Mouse (Mus musculus) lung, embryonic 16.5 days (tissue): ENCODE results near the gene Ccl2. TPM values are rescaled to one million over a fixed set of nuclear protein-coding genes. Genes with fewer than 3 reads are reported as not detected.

Source experiments
- ATAC-seq: fragments of 200-750 bp; cut with Nextera tagmentation; 2 replicates; pipeline ENCODE4 v1.8.0; 2017; ENCODE audit warnings: low read depth, mild to moderate bottlenecking, moderate library complexity
- H3K27ac ChIP-seq: fragments of 300-500 bp; sonication (generic); 2 replicates; pipeline ENCODE4 v1.5.1; 2014; ENCODE audit warnings: mild to moderate bottlenecking, control low read depth, low read length
- H3K27me3 ChIP-seq: fragments of 300-500 bp; sonication (generic); 2 replicates; pipeline ENCODE4 v1.6.1; 2014; ENCODE audit warnings: low read depth, low read length, mixed read lengths; ENCODE audit not compliant: control insufficient read depth, insufficient read depth
- H3K36me3 ChIP-seq: fragments of 300-500 bp; sonication (generic); 2 replicates; pipeline ENCODE4 v1.6.1; 2014; ENCODE audit warnings: low read length; ENCODE audit not compliant: control insufficient read depth, insufficient read depth
- H3K4me1 ChIP-seq: fragments of 300-500 bp; sonication (generic); replicated peaks from 2 replicates; pipeline ENCODE4 v1.6.1; 2014; ENCODE audit warnings: low read length, mixed read lengths; ENCODE audit not compliant: control insufficient read depth, insufficient read depth
- H3K4me2 ChIP-seq: fragments of 300-500 bp; sonication (generic); 2 replicates; pipeline ENCODE4 v1.6.1; 2014; ENCODE audit warnings: low read depth, low read length, control low read depth
- H3K4me3 ChIP-seq: fragments of 300-500 bp; sonication (generic); 2 replicates; pipeline ENCODE4 v1.5.1; 2014; ENCODE audit warnings: mild to moderate bottlenecking, low read length, control low read depth
- H3K9ac ChIP-seq: fragments of 300-500 bp; sonication (generic); 2 replicates; pipeline ENCODE4 v1.6.1; 2014; ENCODE audit warnings: low read length, control low read depth
- H3K9me3 ChIP-seq: fragments of 300-500 bp; sonication (generic); 2 replicates; pipeline ENCODE4 v1.6.1; 2016; ENCODE audit warnings: low read length; ENCODE audit not compliant: control insufficient read depth
- WGBS: fragments of 180-500 bp; shearing (Covaris S2); extraction: QIAGEN DNeasy Blood & Tissue Kit; methylation state at CpG from one replicate; pipeline ENCODE4 v1.1.7; 2014; 5-methylcytosine and 5-hydroxymethylcytosine counted together
- polyA plus RNA-seq: library from polyadenylated mRNA; unstranded; fragments of >200 nt; fragmentation: Nextera tagmentation; extraction: Ambion mirVana; gene quantifications from 2 replicates; pipeline ENCODE4 v1.2.1, GENCODE M21; 2015

Ccl2 gene
- polyA plus RNA-seq, 1 experiment from 2014 or later, result 21.9 TPM

- H3K4me3 ChIP-seq, result no peak overlapping the region
- H3K36me3 ChIP-seq, result no peaks in the 10 kb centered on the region
- ATAC-seq, result no peak
- no peak overlapping the region for H3K9ac ChIP-seq
- no peak overlapping the region for H3K4me2 ChIP-seq
- no peaks in the 10 kb centered on the region for H3K27me3 ChIP-seq
- 87% methylated on average over 2 of the region's 2 CpGs for WGBS
- peaks cover 16% of the 10 kb centered on the region for H3K4me1 ChIP-seq
- H3K9me3 ChIP-seq, result no peaks in the 10 kb centered on the region
- no peak overlapping the region for H3K27ac ChIP-seq
Measured at GRCm38 (mm10) chr11:82030171-82030570, 5.2 kb upstream of the Ccl2 start.

- Histone ChIP-seq H3K9me3 (no peaks in the 10 kb centered on the region), H3K9ac (no peak overlapping the region), H3K4me1 (peaks cover 19% of the 10 kb centered on the region), H3K4me3 (no peak overlapping the region), H3K27ac (peak overlapping the region; percentile 78), H3K36me3 (no peaks in the 10 kb centered on the region), H3K4me2 (no peak overlapping the region), H3K27me3 (no peaks in the 10 kb centered on the region)
- ATAC-seq, result no peak
Measured at GRCm38 (mm10) chr11:82032136-82032535, 3.2 kb upstream of the Ccl2 start.

GRCm38 (mm10) chr11:82032678-82033344, 2.6 kb upstream of the Ccl2 start:
- Histone ChIP-seq H3K27me3 (no peaks in the 10 kb centered on the region), H3K9me3 (no peaks in the 10 kb centered on the region), H3K36me3 (no peaks in the 10 kb centered on the region), H3K4me3 (no peak overlapping the region), H3K9ac (no peak overlapping the region), H3K27ac (peak overlapping the region; percentile 82), H3K4me1 (peaks cover 19% of the 10 kb centered on the region), H3K4me2 (no peak overlapping the region; the same call in 1 of the 2 replicates)
- WGBS, result 18% methylated on average over 8 of the region's 8 CpGs
- peak; percentile 90 for ATAC-seq

GRCm38 (mm10) chr11:82034446-82034845, 925 bp upstream of the Ccl2 start:
- Histone ChIP-seq H3K36me3 (no peaks in the 10 kb centered on the region), H3K27ac (no peak overlapping the region), H3K4me3 (no peak overlapping the region), H3K9ac (no peak overlapping the region), H3K27me3 (no peaks in the 10 kb centered on the region), H3K9me3 (no peaks in the 10 kb centered on the region), H3K4me1 (peaks cover 19% of the 10 kb centered on the region), H3K4me2 (no peak overlapping the region)
- 77% methylated on average over 7 of the region's 7 CpGs for WGBS
- no peak for ATAC-seq

- no peak overlapping the region for H3K4me3 ChIP-seq
- ATAC-seq, result no peak
- H3K4me1 ChIP-seq, result peaks cover 19% of the 10 kb centered on the region
- H3K36me3 ChIP-seq, result no peaks in the 10 kb centered on the region
- H3K9me3 ChIP-seq, result no peaks in the 10 kb centered on the region
- no peak overlapping the region for H3K27ac ChIP-seq
- 79% methylated on average over 2 of the region's 2 CpGs for WGBS
- no peaks in the 10 kb centered on the region for H3K27me3 ChIP-seq
- no peak overlapping the region for H3K4me2 ChIP-seq
- H3K9ac ChIP-seq, result no peak overlapping the region
Measured at GRCm38 (mm10) chr11:82035857-82036256, 486 bp downstream of the Ccl2 start.

- Histone ChIP-seq H3K4me2 (no peak within 1 kb of the TSS), H3K36me3 (no peaks in the 10 kb centered on the region), H3K4me1 (peaks cover 2% of the 10 kb centered on the region; the same call in 1 of the 2 replicates), H3K9me3 (no peaks in the 10 kb centered on the region), H3K9ac (no peak within 1 kb of the TSS), H3K27ac (0 out of 2 replicates have a peak within 1 kb of the TSS, but pooled peaks have one; percentile 0), H3K27me3 (no peaks in the 10 kb centered on the region), H3K4me3 (no peak within 1 kb of the TSS)
- ATAC-seq, result peak; percentile 62
- WGBS, result 7% methylated on average over 2 of the region's 2 CpGs
Measured at GRCm38 (mm10) chr11:82038535-82038934, 3.2 kb downstream of the Ccl2 start, which contains the start of gene Gm17268. Gene Gm17268, minus strand, starts transcription at chr11:82038562.

GRCm38 (mm10) chr11:82039132-82039660, 3.8 kb downstream of the Ccl2 start:
- Histone ChIP-seq H3K4me1 (peaks cover 2% of the 10 kb centered on the region; the same call in 1 of the 2 replicates), H3K9ac (no peak overlapping the region), H3K27me3 (no peaks in the 10 kb centered on the region), H3K9me3 (no peaks in the 10 kb centered on the region), H3K36me3 (no peaks in the 10 kb centered on the region), H3K27ac (no peak overlapping the region), H3K4me2 (no peak overlapping the region), H3K4me3 (no peak overlapping the region)
- WGBS, result 56% methylated on average over 3 of the region's 3 CpGs
- no peak for ATAC-seq

GRCm38 (mm10) chr11:82041671-82042080, 6.3 kb downstream of the Ccl2 start:
- Histone ChIP-seq H3K27ac (no peak overlapping the region), H3K4me3 (no peak overlapping the region), H3K9ac (no peak overlapping the region), H3K36me3 (no peaks in the 10 kb centered on the region), H3K4me1 (no peaks in the 10 kb centered on the region; the same call in 1 of the 2 replicates), H3K9me3 (no peaks in the 10 kb centered on the region), H3K27me3 (no peaks in the 10 kb centered on the region), H3K4me2 (no peak overlapping the region)
- ATAC-seq, result no peak
- WGBS, result 62% methylated on average over 4 of the region's 4 CpGs

GRCm38 (mm10) chr11:82045471-82045870, 10.1 kb downstream of the Ccl2 start, which contains the start of gene Ccl7:
Gene Ccl7, plus strand, starts transcription at chr11:82045712.
- no peaks in the 10 kb centered on the region for H3K36me3 ChIP-seq
- H3K4me2 ChIP-seq, result no peak within 1 kb of the TSS
- peak; percentile 68 for ATAC-seq
- H3K9me3 ChIP-seq, result no peaks in the 10 kb centered on the region
- peak within 1 kb of the TSS; percentile 19 for H3K27ac ChIP-seq
- H3K4me1 ChIP-seq, result no peaks in the 10 kb centered on the region; the same call in 1 of the 2 replicates
- no peak within 1 kb of the TSS for H3K9ac ChIP-seq
- H3K4me3 ChIP-seq, result no peak within 1 kb of the TSS
- 44% methylated on average over 3 of the region's 3 CpGs for WGBS
- H3K27me3 ChIP-seq, result no peaks in the 10 kb centered on the region
